Comparison of ENCODE assay signal across 8 mouse cellular contexts in the genomic region with DNA sequence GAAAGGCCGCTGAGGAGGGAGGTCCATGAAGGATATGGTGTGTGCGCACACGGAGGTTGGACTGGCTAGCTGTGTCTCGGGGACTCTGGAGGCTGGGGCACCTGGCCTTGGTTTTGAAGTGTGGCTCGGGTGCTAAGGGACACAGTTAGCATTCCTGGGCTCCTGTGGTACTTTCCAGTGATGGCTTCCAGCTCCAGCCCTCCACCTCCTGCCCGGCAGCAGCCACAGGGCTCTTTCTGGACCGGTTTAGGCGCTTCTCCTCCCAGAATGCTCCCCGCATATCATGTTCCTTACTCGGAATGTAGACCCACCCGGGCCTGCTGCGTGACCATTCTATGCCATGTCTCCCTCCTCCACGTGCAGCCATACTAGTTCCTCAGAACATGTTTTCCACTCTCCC. TPM values are rescaled to one million over a fixed set of nuclear protein-coding genes. Genes with fewer than 3 reads are reported as not detected.
DNase-seq lines count a peak whose midpoint lies in the region; ATAC-seq and TF ChIP-seq lines count a peak whose summit lies in the region.

No protein-coding gene starts in this region.

- intact Hi-C loops in heart, postnatal 10 days (cut with DNase I), result loop anchor here (1.0 to 10.0 kb wide), 2 partner anchors 138 to 321 kb away; a partner anchor contains a TSS

- peaks cover 70% of the 10 kb centered on the region for H3K36me3 ChIP-seq in heart, embryonic 14.5 days (ENCODE audit: control insufficient read depth, insufficient read depth, low read length)
- peaks cover 99% of the 10 kb centered on the region for H3K36me3 ChIP-seq in G1E (replicated peaks)
- H3K36me3 ChIP-seq in hindbrain, embryonic 12.5 days, result peaks cover 61% of the 10 kb centered on the region
- peaks cover 83% of the 10 kb centered on the region for H3K36me3 ChIP-seq in midbrain, embryonic 10.5 days

- H3K27ac ChIP-seq in heart, embryonic 14.5 days (replicated peaks in 1 of 2; ENCODE audit: control insufficient read depth in 1 of 2, insufficient read depth in 1 of 2, low read depth in 2 of 2, low read length in 2 of 2), result 0 out of 4 replicates have a peak overlapping the region, but pooled peaks of 1 of the 2 experiments have one; percentile 37
- H3K27ac ChIP-seq in hindbrain, embryonic 12.5 days, result peak overlapping the region; percentile 1; the same call in 1 of the 2 replicates
- peak overlapping the region; percentile 76 for H3K27ac ChIP-seq in midbrain, embryonic 10.5 days (replicated peaks)

- DNase-seq in heart, postnatal 10 days, result no peak
- DNase-seq in G1E (ENCODE audit: low spot score), result no peak
- no peak for DNase-seq in midbrain, embryonic 10.5 days (ENCODE audit: low spot score)
- no peak for DNase-seq in embryo, embryonic 9.5 days (ENCODE audit: extremely low spot score)
- no peak for DNase-seq in layer of hippocampus, postnatal 36 days
- DNase-seq in adrenal gland, adult 8-10 months, result no peak

- no peaks in the 10 kb centered on the region for H3K27me3 ChIP-seq in heart, embryonic 14.5 days (ENCODE audit: control insufficient read depth, insufficient read depth, low read length)
- H3K27me3 ChIP-seq in G1E (ENCODE audit: insufficient read depth, low read length), result no peaks in the 10 kb centered on the region
- no peaks in the 10 kb centered on the region for H3K27me3 ChIP-seq in hindbrain, embryonic 12.5 days
- H3K27me3 ChIP-seq in midbrain, embryonic 10.5 days (ENCODE audit: low read depth, poor library complexity, severe bottlenecking), result no peaks in the 10 kb centered on the region

- no peak for ATAC-seq in heart, embryonic 14.5 days (ENCODE audit: insufficient number of reproducible peaks, insufficient read depth, low FRiP score, low read depth)
- ATAC-seq in G1E (ENCODE audit: extremely low read depth, insufficient number of reproducible peaks, low FRiP score, poor library complexity, severe bottlenecking), result no peak
- ATAC-seq in hindbrain, embryonic 12.5 days (ENCODE audit: low FRiP score), result no peak

- no peaks in the 10 kb centered on the region for H3K9me3 ChIP-seq in heart, embryonic 14.5 days (ENCODE audit: control insufficient read depth, low read length)
- H3K9me3 ChIP-seq in G1E (replicated peaks), result no peaks in the 10 kb centered on the region
- no peaks in the 10 kb centered on the region for H3K9me3 ChIP-seq in hindbrain, embryonic 12.5 days (replicated peaks)
- H3K9me3 ChIP-seq in midbrain, embryonic 10.5 days (replicated peaks), result no peaks in the 10 kb centered on the region

- H3K4me2 ChIP-seq in heart, embryonic 14.5 days (ENCODE audit: low read length), result peak overlapping the region; percentile 47
- peak overlapping the region; percentile 40 for H3K4me2 ChIP-seq in hindbrain, embryonic 12.5 days (replicated peaks)

- 82% methylated on average over 13 of the region's 13 CpGs for WGBS in heart, embryonic 14.5 days
- whole genome bisulfite sequencing in hindbrain, embryonic 12.5 days, result 90% methylated on average over 13 of the region's 13 CpGs
- WGBS in midbrain, embryonic 10.5 days, result 89% methylated on average over 13 of the region's 13 CpGs

- peaks cover 4 to 11% of the 10 kb centered on the region in 2 experiments; a peak in 2 of 4 replicates for H3K4me1 ChIP-seq in heart, embryonic 14.5 days (ENCODE audit: control insufficient read depth in 2 of 2, insufficient read depth in 2 of 2, low read length in 2 of 2)
- H3K4me1 ChIP-seq in G1E (ENCODE audit: insufficient read depth, low read depth, low read length), result peaks cover 72% of the 10 kb centered on the region
- peaks cover 17% of the 10 kb centered on the region; the same call in 1 of the 2 replicates for H3K4me1 ChIP-seq in hindbrain, embryonic 12.5 days
- peaks cover 23% of the 10 kb centered on the region for H3K4me1 ChIP-seq in midbrain, embryonic 10.5 days

- H3K9ac ChIP-seq in heart, embryonic 14.5 days (ENCODE audit: low read length), result peak overlapping the region; percentile 58; the same call in 1 of the 2 replicates
- H3K9ac ChIP-seq in hindbrain, embryonic 12.5 days, result peak overlapping the region; percentile 23; the same call in 1 of the 2 replicates

- TF ChIP-seq CTCF in G1E (IDR thresholded peaks at IDR 0.05; ENCODE audit: low read depth, low read length), result no peak

- no peak overlapping the region for H3K4me3 ChIP-seq in heart, embryonic 14.5 days (ENCODE audit: control insufficient read depth in 1 of 2, insufficient read depth in 1 of 2, low read depth in 1 of 2, low read length in 2 of 2)
- peak overlapping the region; percentile 53; the same call in 1 of the 2 replicates for H3K4me3 ChIP-seq in G1E (ENCODE audit: low read depth, low read length)
- 0 out of 2 replicates have a peak overlapping the region, but pooled peaks have one; percentile 13 for H3K4me3 ChIP-seq in hindbrain, embryonic 12.5 days
- peak overlapping the region; percentile 39 for H3K4me3 ChIP-seq in midbrain, embryonic 10.5 days

RNA-seq across cellular contexts. Expression of a gene that starts 6.9 kb away (rescaled TPM):
- polyA plus RNA-seq in heart, embryonic 14.5 days (2014; fragmentation: Nextera tagmentation; extraction: Ambion mirVana), result 20.8 and 25.6 TPM in 2 replicates
- total RNA-seq in heart, postnatal 10 days (2021), result 10 to 100 TPM; 17.8 to 19.1 TPM
- total RNA-seq in G1E (2014; fragmentation: Nextera tagmentation), result 24.2 and 24.3 TPM in 2 replicates
- total RNA-seq in G1E (2017), result 30.0 and 33.3 TPM in 2 replicates
- polyA plus RNA-seq in G1E (2012), result 2.1 and 2.6 TPM in 2 replicates
- polyA plus RNA-seq in hindbrain, embryonic 12.5 days (2016; fragmentation: Nextera tagmentation; extraction: Ambion mirVana), result 34.9 and 40.5 TPM in 2 replicates
- polyA plus RNA-seq in midbrain, embryonic 10.5 days (2016; fragmentation: Nextera tagmentation; extraction: Ambion mirVana), result 42.9 and 45.3 TPM in 2 replicates
- 10 to 100 TPM; 19.7 to 22.9 TPM for total RNA-seq in layer of hippocampus, postnatal 36 days (2021)
- 10 to 100 TPM; 28.1 to 32.3 (median 29.7) TPM for total RNA-seq in adrenal gland, adult 8-10 months (2022)

RNA-seq across cellular contexts. Expression of a gene that starts 24.5 kb away (rescaled TPM):
- 70.6 and 74.6 TPM in 2 replicates for polyA plus RNA-seq in heart, embryonic 14.5 days (2014; fragmentation: Nextera tagmentation; extraction: Ambion mirVana)
- total RNA-seq in heart, postnatal 10 days (2021), result 10 to 100 TPM; 47.6 to 51.4 TPM
- total RNA-seq in G1E (2014; fragmentation: Nextera tagmentation), result 65.2 and 67.2 TPM in 2 replicates
- total RNA-seq in G1E (2017), result 43.2 and 50.6 TPM in 2 replicates
- 54.2 and 60.8 TPM in 2 replicates for polyA plus RNA-seq in G1E (2012)
- polyA plus RNA-seq in hindbrain, embryonic 12.5 days (2016; fragmentation: Nextera tagmentation; extraction: Ambion mirVana), result 153 and 157 TPM in 2 replicates
- 99.2 and 117 TPM in 2 replicates for polyA plus RNA-seq in midbrain, embryonic 10.5 days (2016; fragmentation: Nextera tagmentation; extraction: Ambion mirVana)
- 10 to 100 TPM; 77.3 to 77.5 TPM for total RNA-seq in layer of hippocampus, postnatal 36 days (2021)
- total RNA-seq in adrenal gland, adult 8-10 months (2022), result 100 to 1,000 TPM; 162 to 222 (median 201) TPM

RNA-seq across cellular contexts. Expression of a gene that starts 42.3 kb away (rescaled TPM):
- polyA plus RNA-seq in heart, embryonic 14.5 days (2014; fragmentation: Nextera tagmentation; extraction: Ambion mirVana), result 56.8 and 61.1 TPM in 2 replicates
- 10 to 100 TPM; 72.9 to 84.2 TPM for total RNA-seq in heart, postnatal 10 days (2021)
- total RNA-seq in G1E (2014; fragmentation: Nextera tagmentation) (20.8 and 21.7 TPM in 2 replicates), G1E (2017) (33.2 and 41.4 TPM in 2 replicates)
- 110 TPM in 2 replicates for polyA plus RNA-seq in G1E (2012)
- polyA plus RNA-seq in hindbrain, embryonic 12.5 days (2016; fragmentation: Nextera tagmentation; extraction: Ambion mirVana), result 157 and 159 TPM in 2 replicates
- polyA plus RNA-seq in midbrain, embryonic 10.5 days (2016; fragmentation: Nextera tagmentation; extraction: Ambion mirVana), result 70.2 and 86.2 TPM in 2 replicates
- 10 to 100 TPM; 15.3 to 19.8 TPM for total RNA-seq in layer of hippocampus, postnatal 36 days (2021)
- 10 to 100 TPM; 38.9 to 74.3 (median 55.1) TPM for total RNA-seq in adrenal gland, adult 8-10 months (2022)

Comparison
In these comparisons a context has a peak if more than half of its experiments do, and no peak if none do; other contexts are left out.
1. H3K4me3 ChIP-seq: peak in G1E (single experiment), hindbrain, embryonic 12.5 days (single experiment) and midbrain, embryonic 10.5 days (single experiment); none in heart, embryonic 14.5 days (0 of 2).